Mouse (Mus musculus) right cerebral cortex, postnatal 10 days (tissue): ENCODE measurements around the gene Relb.

Experiments used
- DNase-seq, 2 experiments: peaks; one replicate each; pipeline ENCODE4 v3.0.0; 2021; ENCODE audit warnings: low spot score in 2 of 2

Relb gene

GRCm38 (mm10) chr7:19557086-19557485 lies 72.2 kb downstream of the Relb start:
- no peak for DNase-seq
